Mouse (Mus musculus): ENCODE data around the gene Mymx. TPM values are rescaled to one million over a fixed set of nuclear protein-coding genes. Genes with fewer than 3 reads are reported as not detected.
"Not testable (repeated sequence)": the region's sequence is repeated elsewhere in the genome, so short reads cannot be mapped to it uniquely, and the experiment has no call there.

The Mymx gene
- polyA plus RNA-seq, 1 experiment: 0.42 TPM

- no peak for DNase-seq (ENCODE audit: low read depth)
- no peak for TF ChIP-seq CTCF (IDR thresholded peaks at IDR 0.05; ENCODE audit: borderline replicate concordance, extremely low read depth, insufficient read depth, insufficient read length)
- TF ChIP-seq POLR2A (IDR thresholded peaks at IDR 0.05; ENCODE audit: borderline replicate concordance, extremely low read depth, insufficient read depth, insufficient read length, poor library complexity, severe bottlenecking): no peak
Measured at GRCm38 (mm10) chr17:45628160-45628559, 26.3 kb upstream of the Mymx start.

- no peak for TF ChIP-seq POLR2A (IDR thresholded peaks at IDR 0.05; ENCODE audit: borderline replicate concordance, extremely low read depth, insufficient read depth, insufficient read length, poor library complexity, severe bottlenecking)
- TF ChIP-seq CTCF (IDR thresholded peaks at IDR 0.05; ENCODE audit: borderline replicate concordance, extremely low read depth, insufficient read depth, insufficient read length): peak; percentile 88
- peak; percentile 89 for DNase-seq (ENCODE audit: low read depth)
Measured at GRCm38 (mm10) chr17:45626577-45627134, 24.8 kb upstream of the Mymx start.

- not testable (repeated sequence) for DNase-seq (ENCODE audit: low read depth)
Measured at GRCm38 (mm10) chr17:45623425-45623824, 21.5 kb upstream of the Mymx start.

DNA sequence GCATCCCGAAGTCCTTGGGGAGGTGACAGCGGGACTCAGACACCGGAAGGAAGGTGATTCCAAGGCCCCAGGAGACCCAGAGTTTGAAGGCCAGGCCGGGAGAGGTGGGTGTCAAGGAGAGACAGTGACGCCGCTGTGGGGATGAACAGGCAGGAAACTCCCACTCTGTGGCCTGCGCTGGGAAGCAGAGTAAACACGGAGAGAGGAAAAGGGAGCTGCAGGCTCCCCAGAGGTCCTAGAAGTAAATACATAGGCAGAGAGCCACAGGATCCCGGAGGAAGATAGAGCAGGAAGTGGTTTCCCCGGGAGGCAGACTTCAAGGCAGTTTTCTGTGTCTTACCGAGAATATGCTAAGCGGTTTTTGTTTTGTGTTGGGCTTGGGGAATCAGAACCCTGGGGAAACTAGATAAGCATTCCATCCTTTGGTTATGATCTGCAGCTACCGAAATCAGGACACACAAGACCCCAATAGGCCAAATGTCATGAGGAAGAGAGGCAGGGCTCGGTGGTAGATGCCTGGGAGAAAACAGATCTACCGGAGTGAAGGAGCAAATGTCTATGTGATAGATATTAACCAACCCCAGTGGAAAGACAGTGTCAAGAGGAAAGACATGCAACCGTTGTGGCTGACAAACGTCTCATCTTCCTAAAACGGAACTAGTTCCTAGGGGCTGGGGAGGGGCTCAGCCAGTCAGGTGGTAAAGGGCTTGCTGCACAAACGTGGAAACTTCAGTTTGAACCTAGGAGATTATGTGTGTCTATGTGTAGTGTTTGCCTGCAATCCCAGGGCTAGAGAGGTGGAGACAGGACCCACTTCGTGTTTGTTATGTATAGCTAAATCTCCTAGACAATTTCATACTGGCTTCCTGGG is 17.7 kb upstream of the Mymx start:
- DNase-seq (ENCODE audit: low read depth): no peak
- TF ChIP-seq CTCF (IDR thresholded peaks at IDR 0.05; ENCODE audit: borderline replicate concordance, extremely low read depth, insufficient read depth, insufficient read length) (no peak), POLR2A (IDR thresholded peaks at IDR 0.05; ENCODE audit: borderline replicate concordance, extremely low read depth, insufficient read depth, insufficient read length, poor library complexity, severe bottlenecking) (no peak)

DNA sequence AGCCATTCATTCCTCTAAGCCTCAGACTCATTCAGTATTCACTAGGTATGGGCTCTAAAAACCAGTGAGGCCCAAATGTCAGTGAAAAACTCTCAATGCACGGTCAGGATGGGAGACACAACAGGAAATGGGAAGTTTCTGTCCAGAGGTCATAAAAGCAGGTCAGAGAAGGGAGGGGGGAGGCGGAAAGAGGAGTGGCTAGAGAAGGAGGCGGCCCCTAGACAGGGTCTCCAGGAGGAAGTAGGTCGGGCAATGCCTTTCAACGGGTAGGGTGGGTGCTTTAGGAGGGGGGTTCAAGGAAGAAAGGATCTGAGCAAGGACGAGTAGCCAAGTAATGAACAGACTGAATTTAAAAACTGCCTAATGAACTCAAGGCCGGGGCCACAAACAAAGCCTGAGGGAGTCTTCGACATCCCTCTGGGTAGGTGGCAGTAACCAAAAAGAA is 17.1 kb upstream of the Mymx start:
- TF ChIP-seq CTCF (IDR thresholded peaks at IDR 0.05; ENCODE audit: borderline replicate concordance, extremely low read depth, insufficient read depth, insufficient read length): no peak
- no peak for TF ChIP-seq POLR2A (IDR thresholded peaks at IDR 0.05; ENCODE audit: borderline replicate concordance, extremely low read depth, insufficient read depth, insufficient read length, poor library complexity, severe bottlenecking)
- DNase-seq (ENCODE audit: low read depth): peak; percentile 19

DNA sequence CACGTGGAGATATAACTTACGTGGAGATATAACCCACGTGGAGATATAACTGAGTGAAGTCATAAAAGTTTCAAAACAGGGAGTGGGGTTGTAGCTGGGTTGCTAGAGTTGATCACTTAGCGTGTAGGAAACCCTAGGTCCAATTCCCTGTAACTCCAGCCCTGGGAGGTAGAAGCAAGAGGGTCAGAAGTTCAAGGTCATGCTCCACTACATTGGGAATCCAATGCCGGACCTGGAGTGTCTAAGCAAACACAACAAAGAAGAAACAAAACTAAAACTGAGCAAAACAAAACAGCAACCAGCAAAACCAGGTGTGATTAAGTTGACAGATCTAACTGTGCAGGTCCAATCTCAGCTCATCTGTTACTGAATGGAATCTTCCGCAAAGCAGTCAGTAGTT is 15.8 kb upstream of the Mymx start:
- DNase-seq (ENCODE audit: low read depth): no peak
- TF ChIP-seq POLR2A (IDR thresholded peaks at IDR 0.05; ENCODE audit: borderline replicate concordance, extremely low read depth, insufficient read depth, insufficient read length, poor library complexity, severe bottlenecking) (no peak), CTCF (IDR thresholded peaks at IDR 0.05; ENCODE audit: borderline replicate concordance, extremely low read depth, insufficient read depth, insufficient read length) (no peak)

- DNase-seq (ENCODE audit: low read depth): no peak
- TF ChIP-seq POLR2A (IDR thresholded peaks at IDR 0.05; ENCODE audit: borderline replicate concordance, extremely low read depth, insufficient read depth, insufficient read length, poor library complexity, severe bottlenecking) (no peak), CTCF (IDR thresholded peaks at IDR 0.05; ENCODE audit: borderline replicate concordance, extremely low read depth, insufficient read depth, insufficient read length) (no peak)
Measured at GRCm38 (mm10) chr17:45616679-45617078, 14.8 kb upstream of the Mymx start.

DNA sequence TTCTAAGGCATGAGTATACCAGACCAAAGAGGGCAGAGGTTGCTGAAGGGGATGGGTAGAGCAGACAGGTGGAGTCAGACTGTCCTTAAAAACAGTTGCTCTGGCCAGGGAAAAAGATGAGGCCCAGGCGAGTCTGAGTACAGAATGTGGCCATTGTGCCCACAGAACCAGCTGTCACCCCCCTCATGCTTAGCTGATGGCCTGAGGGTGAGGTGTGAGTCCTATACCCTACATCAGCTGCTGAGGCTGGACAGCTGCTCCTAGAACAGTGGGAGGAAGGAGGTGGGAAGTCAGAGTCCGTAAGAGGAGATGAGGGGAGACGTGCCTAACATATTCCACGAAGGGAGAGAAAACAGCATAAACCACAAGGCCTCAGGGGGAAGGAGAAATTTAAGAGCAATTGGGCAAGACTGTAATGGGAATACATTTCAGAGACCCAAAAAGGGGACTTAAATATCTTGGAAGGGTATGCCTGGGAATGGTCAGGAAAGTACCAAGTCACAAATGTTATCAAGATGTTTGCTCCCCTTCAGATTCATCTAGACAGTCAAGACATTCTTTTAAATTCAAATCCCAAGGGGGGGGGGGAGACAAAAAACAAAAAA is 14.2 kb upstream of the Mymx start:
- TF ChIP-seq POLR2A (IDR thresholded peaks at IDR 0.05; ENCODE audit: borderline replicate concordance, extremely low read depth, insufficient read depth, insufficient read length, poor library complexity, severe bottlenecking) (no peak), CTCF (IDR thresholded peaks at IDR 0.05; ENCODE audit: borderline replicate concordance, extremely low read depth, insufficient read depth, insufficient read length) (no peak)
- DNase-seq (ENCODE audit: low read depth): no peak

DNA sequence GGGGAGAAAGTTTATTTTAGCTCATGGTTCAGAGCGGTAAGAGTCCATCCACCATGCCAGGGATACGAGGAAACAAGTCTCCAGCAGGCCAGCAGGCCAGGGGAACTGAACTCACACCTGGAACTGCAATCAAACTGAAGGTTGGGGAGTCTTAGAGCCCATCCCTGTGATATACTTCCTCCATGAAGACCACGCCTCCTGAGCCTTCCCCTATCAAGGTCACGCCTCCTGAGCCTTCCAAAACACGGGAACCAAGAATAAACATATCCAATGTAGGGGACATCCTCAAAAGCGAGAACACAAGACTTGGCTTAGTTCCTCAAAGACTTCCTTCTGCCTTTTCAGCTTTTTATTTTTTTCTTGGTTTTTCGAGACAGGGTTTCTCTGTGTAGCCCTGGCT is 11.0 kb upstream of the Mymx start:
- TF ChIP-seq POLR2A (IDR thresholded peaks at IDR 0.05; ENCODE audit: borderline replicate concordance, extremely low read depth, insufficient read depth, insufficient read length, poor library complexity, severe bottlenecking) (no peak), CTCF (IDR thresholded peaks at IDR 0.05; ENCODE audit: borderline replicate concordance, extremely low read depth, insufficient read depth, insufficient read length) (no peak)
- no peak for DNase-seq (ENCODE audit: low read depth)

GRCm38 (mm10) chr17:45612008-45612407 is 10.1 kb upstream of the Mymx start:
- TF ChIP-seq POLR2A (IDR thresholded peaks at IDR 0.05; ENCODE audit: borderline replicate concordance, extremely low read depth, insufficient read depth, insufficient read length, poor library complexity, severe bottlenecking) (no peak), CTCF (IDR thresholded peaks at IDR 0.05; ENCODE audit: borderline replicate concordance, extremely low read depth, insufficient read depth, insufficient read length) (no peak)
- DNase-seq (ENCODE audit: low read depth): no peak

GRCm38 (mm10) chr17:45610144-45610866 is 8.4 kb upstream of the Mymx start:
- no peak for TF ChIP-seq POLR2A (IDR thresholded peaks at IDR 0.05; ENCODE audit: borderline replicate concordance, extremely low read depth, insufficient read depth, insufficient read length, poor library complexity, severe bottlenecking)
- no peak for TF ChIP-seq CTCF (IDR thresholded peaks at IDR 0.05; ENCODE audit: borderline replicate concordance, extremely low read depth, insufficient read depth, insufficient read length)
- DNase-seq (ENCODE audit: low read depth): no peak

All from brain, embryonic 14.5 days (tissue).